Mouse (Mus musculus) myocyte (in vitro differentiated cells): ENCODE results near the gene Gpsm1. TPM values are rescaled to one million over a fixed set of nuclear protein-coding genes. Genes with fewer than 3 reads are reported as not detected.

Source experiments
- H3K27me3 ChIP-seq: one replicate; pipeline ENCODE4 v1.6.1; 2011; ENCODE audit not compliant: control insufficient read depth, insufficient read depth, insufficient read length
- H3K36me3 ChIP-seq: one replicate; pipeline ENCODE4 v1.6.1; 2011; ENCODE audit not compliant: control insufficient read depth, insufficient read depth
- H3K4me2 ChIP-seq: one replicate; pipeline ENCODE4 v1.6.1; 2011; ENCODE audit warnings: low read depth, control low read depth
- H3K4me3 ChIP-seq: one replicate; pipeline ENCODE4 v1.5.1; 2011; ENCODE audit warnings: mild to moderate bottlenecking, control low read depth, moderate library complexity
- H3K79me2 ChIP-seq: one replicate; pipeline ENCODE4 v1.6.1; 2011; ENCODE audit not compliant: control insufficient read depth, insufficient read depth
- H3ac ChIP-seq: one replicate; pipeline ENCODE4 v1.6.1; 2011; ENCODE audit not compliant: control insufficient read depth, insufficient read length
- CEBPB ChIP-seq: IDR thresholded peaks from 2 replicates; pipeline ENCODE4 v1.6.1; 2011; ENCODE audit warnings: mild to moderate bottlenecking, moderate library complexity; ENCODE audit not compliant: poor library complexity, insufficient read depth, severe bottlenecking
- E2F4 ChIP-seq: IDR thresholded peaks from one replicate; pipeline ENCODE4 v1.6.1; 2011; ENCODE audit warnings: mild to moderate bottlenecking, control low read depth, moderate library complexity; ENCODE audit not compliant: insufficient read depth
- MAX ChIP-seq: IDR thresholded peaks from one replicate; pipeline ENCODE4 v1.6.1; 2011; ENCODE audit warnings: low read depth, mild to moderate bottlenecking, control low read depth
- MYOD1 ChIP-seq, 3 experiments: IDR thresholded peaks; one replicate each; pipeline ENCODE4 v1.6.1; 2011; ENCODE audit warnings: control low read depth in 2 of 3, low read depth in 2 of 3, mild to moderate bottlenecking in 2 of 3, moderate library complexity in 1 of 3; ENCODE audit not compliant: insufficient read length in 2 of 3, control insufficient read depth in 1 of 3
- MYOG ChIP-seq, 3 experiments: IDR thresholded peaks; one replicate each; pipeline ENCODE4 v1.6.1; 2011; ENCODE audit warnings: control low read depth in 2 of 3, low read depth in 2 of 3, mild to moderate bottlenecking in 2 of 3; ENCODE audit not compliant: insufficient read length in 2 of 3, control insufficient read depth in 1 of 3, insufficient read depth in 1 of 3
- POLR2A ChIP-seq: IDR thresholded peaks from one replicate; pipeline ENCODE4 v1.6.1; 2011; ENCODE audit warnings: low read depth, mild to moderate bottlenecking, control low read depth, moderate library complexity; ENCODE audit not compliant: insufficient read length
- POLR2AphosphoS2 ChIP-seq: IDR thresholded peaks from one replicate; pipeline ENCODE4 v1.6.1; 2011; ENCODE audit warnings: low read depth, control low read depth; ENCODE audit not compliant: insufficient read length
- REST ChIP-seq: IDR thresholded peaks from one replicate; pipeline ENCODE4 v1.6.1; 2011; ENCODE audit warnings: mild to moderate bottlenecking, control low read depth, moderate library complexity; ENCODE audit not compliant: insufficient read depth, insufficient read length
- SRF ChIP-seq: IDR thresholded peaks from one replicate; pipeline ENCODE4 v1.6.1; 2011; ENCODE audit warnings: low read depth; ENCODE audit not compliant: control insufficient read depth, insufficient read length
- TCF12 ChIP-seq: IDR thresholded peaks from one replicate; pipeline ENCODE4 v1.6.1; 2011; ENCODE audit warnings: mild to moderate bottlenecking, control low read depth; ENCODE audit not compliant: poor library complexity, insufficient read depth, severe bottlenecking
- TCF3 ChIP-seq: IDR thresholded peaks from one replicate; pipeline ENCODE4 v1.6.1; 2011; ENCODE audit warnings: low read depth, control low read depth; ENCODE audit not compliant: insufficient read length
- USF1 ChIP-seq: IDR thresholded peaks from one replicate; pipeline ENCODE4 v1.6.1; 2011; ENCODE audit warnings: low read depth, mild to moderate bottlenecking, control low read depth, moderate library complexity
- polyA plus RNA-seq: library from polyadenylated mRNA; unstranded; fragments of >200 nt; fragmentation: generic; extraction: Trizol; gene quantifications from one replicate; pipeline ENCODE4 v1.2.1, GENCODE M21; 2012; ENCODE audit warnings: missing spikeins

Gpsm1 gene
- polyA plus RNA-seq, 1 experiment: 11.7 TPM

DNA sequence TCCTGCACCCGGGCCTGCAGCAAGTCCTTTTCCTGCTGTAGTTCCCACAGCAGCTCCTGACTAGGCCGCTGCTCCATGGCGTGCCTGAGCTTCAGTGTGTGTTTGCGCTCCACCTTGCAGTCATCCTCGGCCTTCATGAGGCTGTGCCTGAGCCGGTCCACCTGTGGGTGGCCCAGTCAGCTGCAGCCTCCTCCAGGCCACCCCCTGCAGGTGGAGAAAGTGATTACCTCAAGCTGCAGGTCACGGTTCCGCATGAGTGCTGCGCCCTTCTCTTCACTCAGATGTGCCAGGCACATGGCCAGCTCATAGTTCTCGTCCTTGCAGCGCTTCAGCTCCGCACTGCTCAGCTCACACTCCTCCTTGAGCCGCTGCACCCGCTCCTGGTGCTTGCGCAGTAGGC, 42.2 kb downstream of the Gpsm1 start:
- H3K36me3 ChIP-seq: no peaks in the 10 kb centered on the region
- H3ac ChIP-seq: no peak overlapping the region
- H3K27me3 ChIP-seq: no peaks in the 10 kb centered on the region
- H3K79me2 ChIP-seq: no peaks in the 10 kb centered on the region
- no peak overlapping the region for H3K4me3 ChIP-seq
- TF ChIP-seq TCF12 (no peak), SRF (no peak), REST (no peak), POLR2A (no peak), POLR2AphosphoS2 (no peak), E2F4 (no peak), MAX (no peak), TCF3 (no peak), CEBPB (no peak), MYOD1 (IDR thresholded peaks at IDR 0.05; ENCODE audit: control insufficient read depth in 1 of 3, insufficient read length in 2 of 3, low read depth in 2 of 3) (no peak)
- H3K4me2 ChIP-seq: no peak overlapping the region

DNA sequence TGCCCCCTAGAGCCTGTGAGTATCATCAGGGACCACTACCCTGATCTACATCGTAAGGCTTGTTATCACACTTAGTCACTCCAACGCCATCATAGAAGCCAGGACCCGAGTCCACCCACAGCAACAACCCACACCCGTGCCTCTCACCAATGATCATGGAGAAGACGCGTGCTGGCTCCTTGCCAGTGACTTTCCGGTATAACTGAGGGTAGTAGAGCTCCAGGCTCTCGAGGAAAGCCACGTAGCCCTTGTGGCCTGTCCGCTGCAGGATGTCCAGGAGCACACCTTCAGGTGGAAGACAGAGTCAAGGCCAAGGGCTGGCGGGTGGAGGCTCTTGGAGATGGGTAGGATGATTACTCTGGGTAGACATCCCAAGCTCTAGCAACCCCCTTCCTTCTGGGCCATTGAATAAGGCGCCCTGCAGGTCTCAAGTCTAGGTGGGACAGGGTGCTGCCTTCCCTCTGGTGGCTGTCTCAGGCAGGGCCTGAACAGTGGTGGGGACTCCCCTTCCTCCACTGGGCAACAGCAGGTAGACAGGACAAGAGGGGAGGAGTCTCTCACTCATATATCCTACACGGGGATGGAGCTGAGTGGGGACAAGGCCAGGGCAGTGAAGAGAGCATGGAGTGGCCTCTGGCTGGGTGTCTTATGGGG, 43.5 kb downstream of the Gpsm1 start:
- Histone ChIP-seq H3K4me3 (no peak overlapping the region), H3ac (no peak overlapping the region), H3K36me3 (no peaks in the 10 kb centered on the region), H3K79me2 (no peaks in the 10 kb centered on the region), H3K4me2 (no peak overlapping the region), H3K27me3 (no peaks in the 10 kb centered on the region)
- TF ChIP-seq SRF (no peak), USF1 (no peak), POLR2A (no peak), TCF3 (no peak), MYOD1 (IDR thresholded peaks at IDR 0.05; ENCODE audit: control insufficient read depth in 1 of 3, insufficient read length in 2 of 3, low read depth in 2 of 3) (no peak), REST (no peak), TCF12 (no peak), POLR2AphosphoS2 (no peak), CEBPB (no peak), E2F4 (no peak), MAX (no peak), MYOG (IDR thresholded peaks at IDR 0.05; ENCODE audit: control insufficient read depth in 1 of 3, insufficient read depth in 1 of 3, insufficient read length in 2 of 3, low read depth in 2 of 3) (no peak)

GRCm38 (mm10) chr2:26359983-26360382, 44.7 kb downstream of the Gpsm1 start:
- Histone ChIP-seq H3K4me2 (no peak overlapping the region), H3K27me3 (no peaks in the 10 kb centered on the region), H3K79me2 (no peaks in the 10 kb centered on the region), H3K36me3 (no peaks in the 10 kb centered on the region), H3K4me3 (no peak overlapping the region), H3ac (no peak overlapping the region)
- TF ChIP-seq MYOD1 (IDR thresholded peaks at IDR 0.05; ENCODE audit: control insufficient read depth in 1 of 3, insufficient read length in 2 of 3, low read depth in 2 of 3) (no peak), POLR2AphosphoS2 (no peak), E2F4 (no peak), MYOG (IDR thresholded peaks at IDR 0.05; ENCODE audit: control insufficient read depth in 1 of 3, insufficient read depth in 1 of 3, insufficient read length in 2 of 3, low read depth in 2 of 3) (no peak), CEBPB (no peak), USF1 (no peak), SRF (no peak)

DNA sequence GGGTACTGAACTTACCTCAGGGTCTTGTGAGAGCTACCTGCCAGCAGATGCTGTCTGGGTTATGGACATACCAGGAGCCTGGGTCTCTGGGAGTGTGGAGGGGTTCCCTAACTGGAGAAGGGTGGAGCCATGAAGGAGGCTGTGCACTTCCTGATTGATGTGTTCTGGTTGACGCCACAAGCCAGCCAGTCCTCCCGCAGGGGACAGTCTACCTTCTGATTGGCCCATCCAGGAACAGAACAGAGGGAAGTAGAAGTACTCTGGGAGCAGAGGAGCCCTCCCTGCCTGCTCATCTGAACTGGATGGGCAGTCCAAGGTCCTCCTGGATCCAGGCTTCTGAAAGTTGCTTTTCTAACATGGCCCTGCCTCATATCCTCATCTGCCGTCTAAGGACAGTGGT, 45.5 kb downstream of the Gpsm1 start, which contains the start of gene Card9:
TSS of gene Card9 (minus strand) at position 147 of the 400 bp plus-strand sequence.
- H3K27me3 ChIP-seq: no peaks in the 10 kb centered on the region
- H3K79me2 ChIP-seq: no peaks in the 10 kb centered on the region
- no peak within 1 kb of the TSS for H3K4me2 ChIP-seq
- no peaks in the 10 kb centered on the region for H3K36me3 ChIP-seq
- no peak within 1 kb of the TSS for H3ac ChIP-seq
- no peak for TF ChIP-seq SRF
- TF ChIP-seq POLR2AphosphoS2: peak; percentile 15
- no peak within 1 kb of the TSS for H3K4me3 ChIP-seq

DNA sequence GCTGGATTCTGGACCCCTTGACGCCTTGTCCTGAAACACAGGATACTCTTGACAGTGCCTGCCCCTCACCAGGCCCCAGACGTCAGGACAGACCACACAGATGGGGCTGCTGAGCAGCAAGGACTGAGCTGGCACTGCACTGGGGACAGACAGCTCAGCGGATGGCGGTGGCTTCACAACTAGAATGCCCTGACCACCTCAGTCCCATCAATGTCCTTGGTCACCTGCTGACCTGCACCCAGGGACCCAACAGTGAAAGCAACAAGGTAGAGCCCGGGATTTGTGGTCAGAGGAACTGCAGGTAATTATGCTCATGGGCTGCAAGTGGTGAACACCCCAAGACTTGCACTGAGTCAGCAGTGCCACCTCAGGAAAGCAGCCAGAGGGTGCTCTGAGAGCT, 47.7 kb downstream of the Gpsm1 start:
- Histone ChIP-seq H3K36me3 (peaks cover 8% of the 10 kb centered on the region), H3K27me3 (no peaks in the 10 kb centered on the region), H3K4me2 (no peak overlapping the region), H3ac (no peak overlapping the region), H3K79me2 (no peaks in the 10 kb centered on the region), H3K4me3 (no peak overlapping the region)
- TF ChIP-seq POLR2AphosphoS2 (peak; percentile 38), MYOG (IDR thresholded peaks at IDR 0.05; ENCODE audit: control insufficient read depth in 1 of 3, insufficient read depth in 1 of 3, insufficient read length in 2 of 3, low read depth in 2 of 3) (no peak)
